Mouse (Mus musculus) liver, adult 2 months (tissue): Measurements from ENCODE around the gene Gm765.

Experiments
- CTCF ChIP-seq: fragments of 200-500 bp; IDR thresholded peaks from 2 replicates; pipeline ENCODE4 v1.5.1; 2011; ENCODE audit warnings: low read depth, low read length, control low read depth
- POLR2A ChIP-seq: fragments of 200-500 bp; IDR thresholded peaks from 2 replicates; pipeline ENCODE4 v1.6.1; 2011; ENCODE audit warnings: low read length, control low read depth; ENCODE audit not compliant: insufficient read depth; ENCODE audit errors: extremely low read depth

GRCm38 (mm10) chr6:98385487-98385886 is 42.9 kb upstream of the Gm765 start:
- TF ChIP-seq POLR2A (no peak), CTCF (no peak)
